Mouse (Mus musculus): ENCODE measurements at regions not wholly inside any gene's neighbourhood (a gene's known extent, or its start where the extent isn't known, plus 50 kb on each side); places are given as distances from the start of the nearest gene placed in this dataset.
"Not testable (repeated sequence)": the region's sequence is repeated elsewhere in the genome, so short reads cannot be mapped to it uniquely, and the experiment has no call there.

DNA sequence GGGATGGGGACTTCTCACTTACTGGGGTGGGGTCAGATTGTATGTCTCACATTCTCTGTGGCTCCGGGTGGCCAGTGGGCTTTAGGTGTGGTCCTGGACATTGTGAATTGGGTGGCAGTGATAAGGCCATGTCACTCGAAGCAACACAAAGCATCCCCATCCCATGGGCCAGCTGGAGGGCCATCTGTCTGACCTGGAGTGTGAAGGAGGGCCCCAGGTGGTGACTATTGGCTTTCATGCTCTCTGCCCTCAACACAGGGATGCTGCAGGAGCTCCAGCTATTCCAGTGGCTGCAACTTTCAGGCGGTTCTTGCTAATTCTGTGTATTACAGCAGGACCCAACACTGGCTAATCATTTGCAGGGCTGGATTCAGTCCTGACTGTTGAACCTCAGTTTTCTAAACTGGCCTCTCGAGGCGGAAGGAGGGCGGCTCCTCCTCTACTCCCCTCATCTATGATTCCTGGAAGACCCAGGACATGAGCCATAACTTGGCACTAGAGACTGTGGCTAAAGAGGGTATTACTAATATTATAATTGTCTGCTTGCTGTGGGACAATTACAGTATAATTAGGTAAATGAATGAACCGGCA, 64.1 kb downstream of the 9530068E07Rik start:
- DNase-seq, result no peak

DNA sequence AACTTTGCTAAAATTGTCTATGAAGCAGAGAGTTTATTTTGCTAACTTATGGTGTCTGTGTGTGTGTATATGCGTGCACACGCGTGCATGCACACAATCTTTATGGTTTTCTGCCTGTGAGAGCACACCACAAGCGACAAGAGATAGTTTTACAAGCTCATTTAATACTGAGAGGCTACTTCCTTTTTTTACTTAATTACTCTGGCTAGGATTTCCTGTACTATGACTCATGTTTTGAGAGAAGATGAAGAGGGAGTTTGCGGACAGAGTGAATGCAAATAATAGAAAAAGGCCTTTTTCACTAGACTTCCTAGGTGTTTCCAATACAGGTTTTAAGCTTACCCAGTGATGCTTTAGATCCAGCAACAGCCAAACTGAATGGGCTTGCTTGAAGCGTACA, 74.9 kb downstream of the 9530068E07Rik start:
- not testable (repeated sequence) for DNase-seq

DNA sequence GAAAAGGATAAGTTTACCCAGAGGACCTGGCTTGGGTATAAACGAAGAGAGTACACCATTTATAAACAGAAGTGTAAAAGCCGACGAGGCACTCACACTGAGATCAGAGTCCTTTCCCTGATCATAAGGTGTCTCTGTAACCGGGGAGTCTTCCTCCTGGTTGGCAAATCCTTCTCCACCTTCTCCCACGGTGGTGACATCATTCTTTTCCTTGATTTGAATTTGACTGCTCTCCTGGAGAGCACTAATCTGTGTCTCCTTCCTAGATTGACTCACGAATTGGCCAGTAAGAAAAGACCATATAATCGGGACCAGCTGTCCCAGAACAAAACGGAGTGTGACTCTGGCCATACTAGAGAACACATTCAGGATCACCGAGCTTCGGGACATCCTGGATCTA, 83.9 kb downstream of the 9530068E07Rik start:
- not testable (repeated sequence) for DNase-seq

DNA sequence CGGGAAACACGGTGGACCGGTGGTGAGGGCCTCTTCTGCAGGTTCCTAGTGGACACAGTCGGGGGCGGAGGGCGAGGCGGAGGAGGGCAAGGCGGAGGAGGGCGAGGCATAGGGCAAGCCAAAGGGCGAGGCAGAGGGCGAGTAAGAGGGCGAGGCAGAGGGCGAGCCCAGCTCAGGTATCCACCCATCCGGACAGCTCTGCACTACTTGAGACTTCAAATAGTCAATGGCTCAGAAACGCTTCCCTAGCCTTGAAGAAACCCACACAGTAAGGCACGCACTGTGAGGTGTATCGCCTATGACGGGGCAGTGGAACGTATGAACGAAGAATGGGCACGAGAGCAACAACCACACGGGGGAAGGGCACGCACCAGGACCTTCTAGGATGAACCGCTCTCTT, 84.5 kb downstream of the 9530068E07Rik start:
- DNase-seq, result not testable (repeated sequence)

DNA sequence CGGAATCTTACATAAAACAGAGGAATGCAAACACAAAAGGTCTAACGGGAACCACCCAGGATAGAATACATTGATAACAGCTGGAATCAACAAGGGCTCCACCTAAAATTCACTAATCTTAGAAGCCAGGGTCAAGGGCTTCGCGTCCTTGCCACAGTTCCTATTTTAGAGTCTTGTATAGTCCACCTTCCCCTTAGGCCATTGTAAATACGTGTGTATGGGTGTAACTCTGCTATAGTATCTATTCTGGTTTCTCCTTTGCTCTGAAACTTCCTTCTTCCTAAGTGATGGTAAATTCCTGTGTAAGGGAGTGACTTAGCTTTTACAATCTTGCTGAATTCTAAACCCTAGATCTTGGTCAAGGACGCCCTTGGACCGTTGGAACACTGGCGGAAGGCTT, 87.3 kb downstream of the 9530068E07Rik start:
- DNase-seq, result not testable (repeated sequence)

DNA sequence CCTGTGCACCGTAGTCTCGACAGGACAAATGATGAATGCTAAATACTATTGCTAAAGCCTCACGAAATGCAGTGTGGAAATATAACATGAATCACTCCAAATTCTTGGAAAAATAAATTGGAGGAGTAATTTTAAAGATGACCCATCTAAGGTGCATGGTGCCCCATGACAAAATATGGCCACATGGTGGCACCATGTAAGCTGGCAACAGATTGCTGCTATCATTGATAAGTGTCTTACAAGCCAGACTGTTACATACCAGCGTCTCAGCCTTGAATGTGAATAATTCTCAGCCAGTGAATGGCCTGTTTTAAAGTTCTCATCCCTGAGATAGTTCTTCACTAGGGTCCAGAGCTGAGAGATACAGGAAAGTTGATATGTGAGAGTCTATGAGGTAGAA, 92.3 kb downstream of the 9530068E07Rik start:
- not testable (repeated sequence) for DNase-seq

DNA sequence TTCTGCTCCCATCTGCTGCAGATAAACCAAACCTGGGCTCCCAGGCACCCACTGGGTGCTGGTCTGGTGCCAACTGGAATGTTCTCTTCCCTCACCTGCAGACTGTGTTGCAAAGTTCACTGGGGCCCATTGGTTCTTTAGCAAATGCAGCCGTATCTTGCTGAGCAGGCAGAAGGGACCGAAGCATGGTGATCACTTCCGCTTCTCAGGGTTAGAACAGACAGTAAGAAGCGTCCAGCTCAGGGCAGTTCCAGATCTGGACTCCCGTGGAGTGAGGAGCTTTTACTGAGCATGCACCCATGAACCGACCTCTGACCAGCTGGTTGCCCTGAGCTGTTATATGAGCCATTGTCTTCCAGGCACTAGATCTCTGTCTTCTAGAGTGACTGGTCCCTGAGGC, 97.1 kb downstream of the 9530068E07Rik start:
- DNase-seq, result no peak

DNA sequence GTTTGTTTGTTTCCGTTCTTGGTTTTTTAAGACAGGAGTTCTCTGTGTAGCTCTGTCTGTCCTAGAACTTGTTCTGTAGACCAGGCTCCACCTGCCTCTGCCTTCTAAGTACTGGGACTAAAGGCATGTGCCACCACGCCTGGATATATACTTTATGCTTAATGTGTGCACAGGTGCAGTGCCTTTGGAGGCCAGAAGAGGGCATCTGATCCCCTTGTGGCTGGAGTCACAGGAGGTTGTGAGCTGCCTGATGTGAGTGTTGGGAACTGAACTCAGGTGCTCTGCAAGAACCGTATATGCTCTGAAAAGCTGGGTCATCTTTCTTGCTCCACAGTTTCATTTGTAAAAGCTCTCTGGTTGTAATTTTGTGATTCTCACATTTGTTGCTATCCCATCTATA, 100.7 kb downstream of the 9530068E07Rik start:
- DNase-seq, result no peak

DNA sequence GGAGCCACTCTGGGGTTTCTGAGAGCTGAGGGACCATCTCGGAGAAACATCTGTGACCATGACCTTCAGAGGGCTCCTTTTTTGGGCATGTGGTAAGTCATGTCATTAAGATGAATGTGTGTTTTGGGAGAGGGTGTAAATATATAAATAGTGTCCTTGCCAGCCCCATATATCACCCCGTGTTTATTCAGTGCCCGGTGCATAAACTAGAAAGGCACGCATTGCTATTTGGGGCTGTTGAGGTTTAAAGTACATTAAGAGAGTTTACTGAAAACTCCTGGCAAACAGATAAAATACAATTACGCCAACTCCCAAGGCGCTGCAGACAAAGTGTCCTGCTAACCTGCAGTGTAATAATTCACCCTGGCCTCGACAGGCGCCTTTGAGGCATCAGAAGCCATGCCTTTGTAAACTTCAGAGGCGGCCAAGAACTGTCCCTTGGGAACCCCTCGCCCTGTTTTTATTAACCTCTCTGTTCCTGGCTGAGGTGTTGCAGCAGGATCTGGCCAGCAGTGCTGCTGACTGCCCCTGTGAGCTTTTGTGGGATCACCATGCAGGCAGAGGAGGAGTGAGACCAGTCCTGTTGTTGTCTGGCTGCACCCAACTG, 106.6 kb downstream of the 9530068E07Rik start:
- no peak for DNase-seq

DNA sequence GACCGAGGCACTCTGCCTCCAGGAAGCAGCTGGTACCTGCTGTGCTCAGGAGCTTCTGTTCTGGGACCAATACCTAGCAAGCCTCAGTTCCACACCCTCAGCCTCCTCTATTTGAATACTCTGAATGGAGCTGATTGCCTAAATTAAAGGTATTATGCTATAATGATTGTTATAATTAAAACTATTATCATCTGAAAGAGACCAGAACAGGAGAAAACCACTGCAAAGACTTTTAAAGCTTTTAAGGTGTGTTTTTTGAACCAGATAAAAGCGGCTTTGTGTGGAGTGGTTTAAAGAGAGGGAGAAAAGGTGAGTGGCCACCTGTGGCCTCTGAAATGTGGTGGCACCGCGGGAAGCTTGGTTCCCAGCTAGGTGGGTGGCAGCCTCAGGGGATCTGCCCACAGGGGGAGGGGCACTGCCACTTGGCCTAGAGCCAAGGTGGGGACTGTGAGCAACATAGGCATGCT, 115.6 kb downstream of the 9530068E07Rik start:
- DNase-seq, result no peak

DNA sequence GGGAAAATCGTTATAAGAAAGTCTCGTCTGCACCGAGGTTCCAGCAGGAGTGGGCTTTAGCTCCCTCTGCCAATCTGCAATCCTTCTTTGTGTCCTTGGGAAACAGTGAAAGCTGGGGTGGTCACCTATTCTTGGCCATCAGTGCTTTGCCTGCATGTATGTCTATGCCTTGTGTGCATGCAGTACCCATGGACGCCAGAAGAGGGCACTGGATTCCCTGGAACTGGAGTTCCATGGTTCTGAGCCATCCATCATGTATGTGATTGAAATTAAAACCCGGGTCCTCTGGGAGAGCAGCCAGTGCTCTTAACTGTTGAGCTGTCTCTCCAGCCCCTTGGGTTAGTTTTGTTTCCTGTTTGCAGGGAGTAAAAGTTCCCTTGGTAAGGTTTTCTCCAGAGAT, 121.1 kb downstream of the 9530068E07Rik start:
- DNase-seq, result no peak

DNA sequence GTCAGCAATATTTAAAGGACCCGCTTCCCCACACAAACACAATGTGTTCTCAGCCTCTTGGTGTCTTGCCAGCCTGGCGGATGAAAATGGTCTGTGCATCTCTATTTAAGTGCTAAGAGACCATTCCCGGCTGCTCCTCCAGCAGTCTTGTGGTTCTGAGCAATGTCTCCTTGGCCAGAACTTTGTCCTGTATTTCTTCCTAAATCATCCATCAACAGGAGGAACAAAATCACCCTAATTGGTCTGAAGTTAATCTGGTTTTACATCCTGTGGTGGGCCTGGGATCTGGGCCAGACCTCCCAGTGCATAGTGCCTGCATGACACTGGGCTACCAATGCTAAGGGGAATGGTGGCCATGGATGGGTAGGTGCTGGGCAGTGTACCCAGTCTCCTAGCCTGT, 123.6 kb downstream of the 9530068E07Rik start:
- no peak for DNase-seq

DNA sequence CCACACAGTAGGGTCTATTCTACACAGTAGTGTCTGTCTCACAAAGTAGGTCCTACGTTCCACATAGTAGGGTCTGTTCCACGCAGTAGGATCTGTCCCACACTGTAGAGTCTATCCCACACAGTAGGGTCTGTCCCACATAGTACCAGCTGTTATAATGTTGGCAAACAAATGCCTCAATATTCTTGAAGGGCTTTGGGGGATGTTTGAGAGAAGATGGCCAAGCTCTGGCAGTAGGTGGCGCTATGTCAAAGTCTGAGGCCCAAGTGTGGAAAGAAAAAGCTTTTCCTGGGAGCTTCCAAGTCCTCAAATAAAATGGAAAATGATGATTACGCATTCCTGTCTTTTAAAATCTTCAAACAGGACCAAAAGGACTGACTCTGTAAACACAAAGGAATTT, 125.7 kb downstream of the 9530068E07Rik start:
- DNase-seq, result peak; percentile 10

DNA sequence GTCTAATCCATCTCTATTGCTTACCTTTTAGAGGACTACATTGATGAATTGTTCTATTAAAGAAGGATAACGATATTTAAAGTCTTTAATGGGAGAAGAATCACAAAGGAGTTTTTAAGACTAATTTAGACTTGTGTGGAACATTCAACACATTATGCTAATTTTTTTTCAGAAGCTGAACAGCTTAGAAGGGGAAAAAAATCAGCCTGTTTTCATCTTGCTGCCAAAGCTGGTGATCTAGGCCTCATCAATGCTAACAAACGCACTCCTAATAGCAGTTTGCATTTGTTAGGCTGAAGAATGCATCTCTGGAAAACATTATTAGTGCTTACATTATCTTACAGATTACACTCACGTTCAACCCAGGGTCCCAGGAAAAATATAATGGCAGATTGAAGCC, 126.2 kb downstream of the 9530068E07Rik start:
- DNase-seq, result no peak

DNA sequence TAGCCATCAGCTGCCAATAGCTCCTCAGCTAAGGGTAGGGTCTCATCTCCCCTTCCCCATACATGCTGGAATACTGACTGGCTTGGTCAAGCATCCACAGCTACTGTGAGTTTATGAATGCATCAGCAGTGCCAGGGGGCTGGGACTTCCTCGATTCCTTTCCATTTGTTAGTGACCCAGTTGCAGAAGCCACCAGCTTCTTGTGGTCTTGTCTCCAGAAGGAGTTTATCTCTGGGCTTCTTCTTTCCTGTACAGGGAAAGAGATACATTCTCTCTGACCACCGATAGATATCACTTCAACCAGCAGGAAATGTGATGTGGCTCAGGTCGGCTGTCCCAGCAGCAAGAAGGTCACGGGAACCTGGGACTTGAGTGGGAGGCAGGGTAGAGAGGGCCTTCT, 127.0 kb downstream of the 9530068E07Rik start:
- DNase-seq, result no peak

DNA sequence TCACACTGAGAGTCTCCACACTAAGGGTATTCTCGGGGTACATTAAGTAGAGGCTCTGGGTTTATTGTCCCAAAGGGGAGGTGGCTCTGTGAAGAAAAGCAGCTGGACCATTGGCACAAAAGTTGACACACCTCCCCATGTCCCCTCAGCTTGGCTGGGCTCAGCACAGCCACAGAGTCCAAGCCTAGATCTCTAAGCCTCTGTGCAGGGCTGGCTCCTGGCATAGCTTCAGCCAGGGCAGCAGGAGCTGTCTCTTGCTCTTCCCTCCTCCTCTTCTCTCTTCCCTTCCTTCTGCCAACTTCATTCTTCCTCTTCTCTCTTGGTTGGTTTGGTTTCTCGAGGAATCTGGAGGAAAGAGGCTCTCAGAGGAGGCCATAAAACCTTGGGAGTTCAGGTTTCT, 127.4 kb downstream of the 9530068E07Rik start:
- DNase-seq, result no peak

DNA sequence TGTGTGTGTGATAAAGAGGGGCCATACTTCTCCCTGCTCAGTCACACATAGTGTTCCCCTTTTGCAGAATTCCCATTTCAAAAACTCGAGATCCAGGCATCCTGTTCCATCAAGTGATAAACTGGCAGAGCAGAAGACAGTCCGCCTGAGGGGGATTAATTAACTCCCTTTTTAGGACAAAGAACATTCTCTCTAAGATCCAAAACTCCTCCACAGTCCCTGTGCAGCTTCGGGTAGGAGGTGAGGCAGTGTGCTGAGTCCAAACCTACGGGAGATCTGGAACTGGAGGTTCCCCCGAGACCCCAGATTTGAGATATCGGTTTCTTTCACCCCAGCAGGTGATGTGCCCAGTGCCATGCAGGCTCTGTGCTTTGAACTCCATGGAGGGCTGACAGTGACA, 129.2 kb downstream of the 9530068E07Rik start:
- DNase-seq, result no peak

DNA sequence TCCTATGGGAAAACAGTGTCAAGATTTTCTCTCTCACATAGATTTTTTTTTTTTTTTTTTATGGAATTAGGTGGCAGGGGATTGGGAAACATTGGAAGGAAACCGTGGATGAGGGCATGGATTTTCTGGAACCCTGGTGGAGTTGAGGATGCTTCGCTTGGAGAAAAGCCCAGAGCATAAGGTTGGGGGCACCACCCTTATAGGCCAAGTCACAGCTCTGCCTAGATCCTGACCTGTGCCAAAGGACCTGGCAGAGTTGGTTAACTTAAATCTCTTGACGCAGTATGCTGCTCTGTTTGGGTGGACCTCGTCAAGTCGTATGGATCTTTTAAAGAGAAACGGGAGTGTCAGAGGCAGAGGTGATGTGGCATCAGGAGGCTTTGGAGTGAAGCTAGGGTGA, 130.1 kb downstream of the 9530068E07Rik start:
- no peak for DNase-seq

DNA sequence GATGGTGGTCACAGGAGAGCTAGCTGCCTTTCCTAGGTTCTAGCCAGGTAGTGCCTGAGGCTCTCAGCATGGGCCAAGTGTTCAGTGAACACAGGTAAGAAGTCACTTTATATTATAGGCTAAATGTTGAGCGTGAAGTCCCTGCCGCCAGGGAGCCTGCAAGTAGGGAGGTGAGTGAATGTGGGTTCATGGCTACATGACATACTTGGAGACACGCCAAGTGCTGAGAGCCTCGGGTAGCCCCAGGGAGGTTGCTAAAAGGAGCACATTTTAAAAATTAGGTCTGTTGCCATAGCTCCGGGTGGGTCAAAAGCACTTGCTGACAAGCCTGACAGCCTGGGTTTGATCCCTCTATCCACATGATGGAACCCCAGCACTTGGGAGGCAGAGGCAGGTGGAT, 137.2 kb downstream of the 9530068E07Rik start:
- no peak for DNase-seq

DNA sequence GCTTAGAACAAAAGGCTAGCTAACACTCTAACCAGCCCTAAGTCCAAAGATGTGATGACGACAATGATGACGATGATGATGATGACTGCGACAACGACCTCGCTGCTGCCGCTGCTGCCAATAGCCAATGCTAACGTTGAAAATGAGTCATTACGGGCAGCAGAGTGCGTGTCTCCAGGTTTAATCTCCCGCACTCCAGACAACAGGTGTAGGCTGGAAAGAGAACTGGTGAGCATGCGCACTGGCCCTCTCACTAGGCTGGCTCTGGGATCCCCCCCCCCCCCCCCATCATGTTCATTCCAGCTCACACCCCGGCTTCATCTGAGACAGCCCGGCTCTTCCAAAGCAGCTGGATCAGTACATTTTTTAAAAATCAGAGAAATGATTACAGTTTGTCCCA, 138.4 kb downstream of the 9530068E07Rik start:
- no peak for DNase-seq

DNA sequence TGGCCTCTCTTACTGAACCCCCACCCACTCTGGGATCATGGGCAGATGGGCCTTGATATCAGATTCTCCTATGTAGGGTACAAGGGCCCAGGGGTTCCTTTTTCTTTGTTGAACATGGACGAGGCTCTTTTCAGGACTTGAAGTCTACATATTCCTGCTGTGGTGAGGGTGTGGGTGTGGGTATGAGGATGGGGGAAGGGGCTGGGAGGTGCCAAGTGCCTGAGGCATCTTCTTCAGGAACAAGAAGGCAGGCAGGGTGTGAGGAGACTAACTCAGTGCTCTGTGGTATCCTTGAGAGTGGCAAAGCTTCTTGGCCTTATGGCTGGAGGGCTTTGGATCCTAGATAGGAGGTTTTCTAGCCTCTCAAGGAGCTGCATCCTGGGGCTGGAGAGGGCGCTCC, 140.0 kb downstream of the 9530068E07Rik start:
- no peak for DNase-seq

DNA sequence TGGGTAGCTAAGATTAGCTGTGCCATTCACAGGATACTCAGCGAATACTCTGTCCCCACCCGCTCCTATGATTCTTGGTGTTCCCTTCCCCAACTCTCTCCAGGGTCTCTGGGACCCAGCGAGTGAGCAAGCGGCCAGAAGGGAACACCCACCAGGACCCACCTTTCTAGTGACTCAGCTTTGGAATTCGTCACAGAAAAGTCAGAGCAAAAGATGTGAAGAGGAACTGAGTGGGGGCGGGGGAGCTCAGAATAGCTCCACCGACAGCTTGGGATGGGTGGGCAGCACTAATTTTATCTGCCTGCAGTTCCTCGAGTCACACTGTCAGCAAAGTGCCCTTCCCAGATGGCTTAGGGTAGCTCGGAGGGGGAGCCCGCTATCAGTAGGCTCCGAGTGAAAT, 140.6 kb downstream of the 9530068E07Rik start:
- DNase-seq, result no peak

DNA sequence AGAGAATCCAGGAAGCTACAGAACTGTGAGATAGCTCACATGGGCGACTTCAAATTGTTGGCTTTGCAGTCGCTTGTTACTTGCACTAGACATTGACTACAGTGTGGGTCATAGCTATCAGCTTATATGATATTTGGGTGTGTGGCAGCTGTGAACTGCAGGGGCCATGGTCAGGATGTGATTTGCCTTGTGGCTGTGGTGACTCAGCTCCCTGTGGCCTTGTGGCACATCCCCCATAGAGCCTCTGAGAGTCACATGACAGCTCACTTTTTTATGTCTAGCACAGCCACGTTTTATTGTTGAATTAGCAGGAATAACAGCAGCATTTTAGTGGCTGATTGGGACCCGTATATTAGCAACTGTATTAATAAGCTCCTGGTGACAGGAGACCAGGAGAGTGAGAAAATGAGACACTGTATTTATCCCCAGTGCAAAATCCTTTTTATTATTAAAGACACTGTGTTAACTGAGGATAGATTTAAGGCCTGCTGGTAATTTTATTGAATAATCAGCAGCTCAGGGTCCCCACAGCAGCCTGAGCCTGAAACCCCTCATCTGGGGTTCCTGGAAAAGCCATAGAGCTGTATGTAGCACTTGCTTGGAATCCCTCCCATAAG, 141.7 kb downstream of the 9530068E07Rik start:
- DNase-seq, result no peak

DNA sequence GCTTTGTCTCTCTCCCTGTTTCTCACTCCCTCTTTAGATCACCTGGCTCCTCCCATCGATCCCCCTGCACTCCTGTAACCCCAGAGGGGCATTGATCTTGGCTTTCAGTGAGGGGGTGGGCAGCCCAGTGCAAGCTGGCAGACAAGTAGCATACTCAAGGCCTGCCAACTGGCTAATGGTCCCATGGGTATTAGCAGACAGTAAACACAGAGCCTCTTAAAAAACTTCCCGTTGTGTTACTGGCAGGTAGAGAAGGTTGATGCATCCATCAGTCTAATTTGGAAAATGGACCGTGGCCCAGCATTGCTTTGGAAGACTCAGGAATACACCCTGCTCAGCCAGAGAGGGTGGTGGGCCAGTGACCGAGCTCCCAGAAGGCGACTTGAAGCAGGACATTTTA, 145.0 kb downstream of the 9530068E07Rik start:
- no peak for DNase-seq

DNA sequence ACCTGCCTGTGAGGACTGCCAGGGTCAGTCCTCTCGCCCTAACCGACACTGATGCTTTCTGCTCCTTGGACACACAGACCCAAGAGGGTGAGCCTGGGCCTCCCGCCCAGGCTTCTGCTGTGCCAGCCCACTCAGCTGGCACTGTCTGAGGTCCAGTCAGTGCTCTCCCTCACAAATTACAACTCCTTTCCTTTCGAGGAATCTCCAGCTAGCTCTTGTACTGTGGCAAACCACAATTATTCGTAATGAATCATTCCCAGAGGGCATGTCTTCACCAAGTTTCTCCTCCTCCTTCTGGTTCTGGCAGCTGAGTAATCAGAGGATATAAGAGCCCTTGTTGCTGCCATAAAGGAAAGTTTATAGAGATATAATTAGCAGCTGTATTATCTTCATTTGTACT, 155.2 kb downstream of the 9530068E07Rik start:
- no peak for DNase-seq
